Mouse (Mus musculus): ENCODE results near the gene Nlrp3. TPM values are rescaled to one million over a fixed set of nuclear protein-coding genes. Genes with fewer than 3 reads are reported as not detected.
A peak's percentile ranks its signal among the peaks of the same experiment; 100 is the strongest.

Nlrp3 gene
- total RNA-seq, 1 experiment, result 0.09 TPM

DNA sequence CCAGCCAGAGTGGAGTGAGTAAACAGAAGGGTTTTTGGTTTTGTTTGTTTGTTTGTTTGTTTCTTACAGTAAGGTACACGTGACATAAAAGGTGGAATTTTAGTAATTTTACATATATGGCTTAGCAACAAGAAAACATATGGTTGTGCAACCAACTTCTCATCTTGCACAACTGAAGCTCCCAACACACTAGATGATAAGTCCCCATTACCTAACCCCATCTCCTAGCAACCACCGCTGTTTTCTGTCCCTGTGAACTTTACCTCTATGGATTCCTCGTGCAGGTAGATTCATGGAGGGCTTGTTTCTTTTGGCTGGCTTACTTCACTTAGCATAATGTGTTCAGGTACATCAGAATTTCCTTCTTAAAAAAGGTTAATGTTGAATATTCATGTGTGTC lies 2.0 kb downstream of the Nlrp3 start:
- Histone ChIP-seq H3K9ac (ENCODE audit: insufficient read depth, low read depth, low read length, poor library complexity, severe bottlenecking) (no peak overlapping the region), H3K9me3 (ENCODE audit: control insufficient read depth, insufficient read depth, low read depth, low read length) (no peaks in the 10 kb centered on the region), H3K36me3 (ENCODE audit: control insufficient read depth, insufficient read depth, low read length, poor library complexity, severe bottlenecking) (no peaks in the 10 kb centered on the region), H3K4me3 (ENCODE audit: insufficient read depth in 1 of 2, low read depth in 1 of 2, low read length in 2 of 2, poor library complexity in 1 of 2, severe bottlenecking in 1 of 2) (no peak overlapping the region), H3K27ac (ENCODE audit: insufficient read depth, low read depth, low read length, poor library complexity, severe bottlenecking) (no peak overlapping the region), H3K4me1 (ENCODE audit: control insufficient read depth in 2 of 2, insufficient read depth in 2 of 2, low read length in 2 of 2, poor library complexity in 1 of 2) (no peaks in the 10 kb centered on the region)
- no peak for DNase-seq (ENCODE audit: low read depth, low spot score)
- in situ Hi-C loops (cut with MboI; ENCODE audit: low sequenced_read_pairs in 2 of 2, unreplicated experiment in 2 of 2), result no loop called here
- TF ChIP-seq CHD2 (IDR thresholded peaks at IDR 0.05; ENCODE audit: low read depth, low read length) (no peak), HCFC1 (IDR thresholded peaks at IDR 0.05; ENCODE audit: borderline replicate concordance, insufficient read depth, low read length) (no peak), MAFK (IDR thresholded peaks at IDR 0.05; ENCODE audit: insufficient read depth, low read depth, low read length) (no peak), ZC3H11A (IDR thresholded peaks at IDR 0.05; ENCODE audit: borderline replicate concordance, low read depth, low read length) (no peak), ZNF384 (IDR thresholded peaks at IDR 0.05; ENCODE audit: low read depth, low read length) (no peak)

DNA sequence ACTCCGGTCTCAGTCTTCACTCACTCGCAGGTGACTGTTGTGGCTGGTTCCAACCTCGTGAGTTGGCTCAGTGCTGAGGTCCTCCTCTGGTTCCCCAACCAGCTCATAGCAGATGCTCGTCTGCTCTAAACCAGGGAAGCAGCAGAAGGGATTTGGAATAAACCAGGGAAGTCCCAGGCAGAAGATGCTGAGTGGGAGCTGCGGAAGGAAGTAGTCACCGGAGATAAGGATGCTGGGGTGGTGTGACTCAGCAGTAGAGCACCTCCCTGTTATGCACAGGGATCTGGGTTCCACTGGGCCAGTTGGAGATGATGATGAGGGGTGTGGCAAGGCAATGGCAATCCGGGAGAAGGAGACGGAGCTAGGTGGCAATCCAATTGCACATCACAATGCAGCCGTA lies 2.6 kb downstream of the Nlrp3 start:
- Histone ChIP-seq H3K4me1 (ENCODE audit: control insufficient read depth in 2 of 2, insufficient read depth in 2 of 2, low read length in 2 of 2, poor library complexity in 1 of 2) (no peaks in the 10 kb centered on the region), H3K27ac (ENCODE audit: insufficient read depth, low read depth, low read length, poor library complexity, severe bottlenecking) (no peak overlapping the region), H3K4me3 (ENCODE audit: insufficient read depth in 1 of 2, low read depth in 1 of 2, low read length in 2 of 2, poor library complexity in 1 of 2, severe bottlenecking in 1 of 2) (no peak overlapping the region), H3K9ac (ENCODE audit: insufficient read depth, low read depth, low read length, poor library complexity, severe bottlenecking) (no peak overlapping the region), H3K36me3 (ENCODE audit: control insufficient read depth, insufficient read depth, low read length, poor library complexity, severe bottlenecking) (no peaks in the 10 kb centered on the region), H3K9me3 (ENCODE audit: control insufficient read depth, insufficient read depth, low read depth, low read length) (no peaks in the 10 kb centered on the region)
- TF ChIP-seq MAFK (IDR thresholded peaks at IDR 0.05; ENCODE audit: insufficient read depth, low read depth, low read length) (0 out of 2 replicates have a peak, but pooled peaks have one; percentile 4), ZNF384 (IDR thresholded peaks at IDR 0.05; ENCODE audit: low read depth, low read length) (no peak)
- in situ Hi-C loops (cut with MboI; ENCODE audit: low sequenced_read_pairs in 2 of 2, unreplicated experiment in 2 of 2), result no loop called here
- no peak for DNase-seq (ENCODE audit: low read depth, low spot score)

DNA sequence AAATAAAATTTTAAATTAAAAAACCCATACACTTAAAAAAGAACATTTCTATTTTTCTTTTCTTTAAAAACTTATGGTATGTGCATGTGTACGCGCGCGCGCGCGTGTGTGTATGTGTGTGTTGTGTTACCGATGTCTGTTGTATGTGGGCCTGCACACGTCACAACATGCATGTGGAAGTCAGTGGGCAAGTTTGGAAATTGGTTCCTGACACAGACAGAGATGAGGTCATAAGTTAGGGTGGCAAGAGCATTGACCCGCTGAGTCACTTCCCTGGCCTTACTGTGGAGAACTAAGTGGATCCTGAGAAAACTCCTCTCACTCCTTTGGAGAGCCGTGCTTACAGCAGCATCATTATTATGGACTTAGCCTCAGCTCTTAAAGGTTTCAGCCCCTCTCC lies 12.8 kb downstream of the Nlrp3 start:
- no peaks in the 10 kb centered on the region for H3K36me3 ChIP-seq (ENCODE audit: control insufficient read depth, insufficient read depth, low read length, poor library complexity, severe bottlenecking)
- TF ChIP-seq HCFC1 (IDR thresholded peaks at IDR 0.05; ENCODE audit: borderline replicate concordance, insufficient read depth, low read length) (no peak), ZC3H11A (IDR thresholded peaks at IDR 0.05; ENCODE audit: borderline replicate concordance, low read depth, low read length) (no peak), CHD2 (IDR thresholded peaks at IDR 0.05; ENCODE audit: low read depth, low read length) (no peak), ZNF384 (IDR thresholded peaks at IDR 0.05; ENCODE audit: low read depth, low read length) (no peak), MAFK (IDR thresholded peaks at IDR 0.05; ENCODE audit: insufficient read depth, low read depth, low read length) (no peak)
- no peak for DNase-seq (ENCODE audit: low read depth, low spot score)
- H3K9me3 ChIP-seq (ENCODE audit: control insufficient read depth, insufficient read depth, low read depth, low read length), result no peaks in the 10 kb centered on the region
- H3K4me1 ChIP-seq (ENCODE audit: control insufficient read depth in 2 of 2, insufficient read depth in 2 of 2, low read length in 2 of 2, poor library complexity in 1 of 2), result no peaks in the 10 kb centered on the region
- in situ Hi-C loops (cut with MboI; ENCODE audit: low sequenced_read_pairs in 2 of 2, unreplicated experiment in 2 of 2), result no loop called here
- H3K9ac ChIP-seq (ENCODE audit: insufficient read depth, low read depth, low read length, poor library complexity, severe bottlenecking), result no peak overlapping the region
- H3K27ac ChIP-seq (ENCODE audit: insufficient read depth, low read depth, low read length, poor library complexity, severe bottlenecking), result no peak overlapping the region
- H3K4me3 ChIP-seq (ENCODE audit: insufficient read depth in 1 of 2, low read depth in 1 of 2, low read length in 2 of 2, poor library complexity in 1 of 2, severe bottlenecking in 1 of 2), result no peak overlapping the region

DNA sequence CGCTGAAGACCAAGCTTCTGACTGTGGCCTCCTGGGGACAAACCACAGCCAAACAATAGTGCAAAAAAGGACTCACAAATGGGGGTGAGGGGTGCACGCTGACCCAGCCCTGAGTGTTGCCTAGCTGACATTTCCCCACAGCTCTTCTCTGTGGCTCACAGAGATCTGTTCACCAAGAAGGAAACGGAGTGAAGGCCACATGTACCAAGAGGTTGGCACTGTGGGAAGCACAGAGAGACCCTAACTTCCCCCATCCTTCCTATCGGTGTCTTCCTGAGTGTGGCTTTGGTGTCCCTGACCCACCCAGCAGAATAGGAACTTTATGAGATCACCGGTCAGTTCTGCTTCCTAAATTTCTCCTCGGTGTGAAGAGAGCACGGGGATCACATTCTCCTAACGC lies 13.2 kb downstream of the Nlrp3 start:
- in situ Hi-C loops (cut with MboI; ENCODE audit: low sequenced_read_pairs in 2 of 2, unreplicated experiment in 2 of 2), result no loop called here
- DNase-seq (ENCODE audit: low read depth, low spot score), result no peak

DNA sequence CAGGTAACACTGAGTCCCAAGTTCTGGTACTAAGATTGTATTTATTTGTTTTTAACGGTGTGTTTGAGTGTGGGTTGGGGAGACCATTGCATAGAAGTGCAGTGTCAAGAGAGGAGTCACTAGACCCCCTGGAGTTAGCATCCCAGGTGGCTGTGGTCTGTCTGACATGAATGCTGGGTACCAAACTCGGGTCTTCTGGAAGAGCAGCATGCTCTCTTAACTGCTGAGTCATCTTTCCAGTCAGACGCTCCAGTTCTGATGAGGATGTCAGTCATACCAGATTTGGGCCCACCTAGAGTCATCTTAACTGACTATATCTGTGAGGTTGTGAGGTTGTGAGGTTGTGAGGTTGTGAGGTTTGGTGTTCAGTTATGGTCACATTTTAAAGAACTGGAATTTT lies 19.5 kb downstream of the Nlrp3 start:
- H3K4me3 ChIP-seq (ENCODE audit: insufficient read depth in 1 of 2, low read depth in 1 of 2, low read length in 2 of 2, poor library complexity in 1 of 2, severe bottlenecking in 1 of 2), result no peak overlapping the region
- H3K27ac ChIP-seq (ENCODE audit: insufficient read depth, low read depth, low read length, poor library complexity, severe bottlenecking), result no peak overlapping the region
- no peak for DNase-seq (ENCODE audit: low read depth, low spot score)
- in situ Hi-C loops (cut with MboI; ENCODE audit: low sequenced_read_pairs in 2 of 2, unreplicated experiment in 2 of 2), result no loop called here
- H3K9me3 ChIP-seq (ENCODE audit: control insufficient read depth, insufficient read depth, low read depth, low read length), result no peaks in the 10 kb centered on the region
- H3K9ac ChIP-seq (ENCODE audit: insufficient read depth, low read depth, low read length, poor library complexity, severe bottlenecking), result no peak overlapping the region
- peaks cover 3 to 8% of the 10 kb centered on the region in 2 experiments; a peak in 3 of 4 replicates for H3K4me1 ChIP-seq (ENCODE audit: control insufficient read depth in 2 of 2, insufficient read depth in 2 of 2, low read length in 2 of 2, poor library complexity in 1 of 2)
- no peaks in the 10 kb centered on the region for H3K36me3 ChIP-seq (ENCODE audit: control insufficient read depth, insufficient read depth, low read length, poor library complexity, severe bottlenecking)
- TF ChIP-seq MAFK (IDR thresholded peaks at IDR 0.05; ENCODE audit: insufficient read depth, low read depth, low read length), result peak; percentile 82
- TF ChIP-seq ZNF384 (IDR thresholded peaks at IDR 0.05; ENCODE audit: low read depth, low read length), result no peak
- TF ChIP-seq ZC3H11A (IDR thresholded peaks at IDR 0.05; ENCODE audit: borderline replicate concordance, low read depth, low read length), result no peak
- no peak for TF ChIP-seq CHD2 (IDR thresholded peaks at IDR 0.05; ENCODE audit: low read depth, low read length)
- no peak for TF ChIP-seq HCFC1 (IDR thresholded peaks at IDR 0.05; ENCODE audit: borderline replicate concordance, insufficient read depth, low read length)

More for the DNA sequence above, 13.2 kb downstream of the Nlrp3 start:
- TF ChIP-seq HCFC1 (IDR thresholded peaks at IDR 0.05; ENCODE audit: borderline replicate concordance, insufficient read depth, low read length) (no peak), ZC3H11A (IDR thresholded peaks at IDR 0.05; ENCODE audit: borderline replicate concordance, low read depth, low read length) (no peak), CHD2 (IDR thresholded peaks at IDR 0.05; ENCODE audit: low read depth, low read length) (no peak), ZNF384 (IDR thresholded peaks at IDR 0.05; ENCODE audit: low read depth, low read length) (no peak), MAFK (IDR thresholded peaks at IDR 0.05; ENCODE audit: insufficient read depth, low read depth, low read length) (no peak)
- no peak overlapping the region for H3K27ac ChIP-seq (ENCODE audit: insufficient read depth, low read depth, low read length, poor library complexity, severe bottlenecking)
- no peaks in the 10 kb centered on the region for H3K36me3 ChIP-seq (ENCODE audit: control insufficient read depth, insufficient read depth, low read length, poor library complexity, severe bottlenecking)
- H3K4me3 ChIP-seq (ENCODE audit: insufficient read depth in 1 of 2, low read depth in 1 of 2, low read length in 2 of 2, poor library complexity in 1 of 2, severe bottlenecking in 1 of 2), result no peak overlapping the region
- H3K9me3 ChIP-seq (ENCODE audit: control insufficient read depth, insufficient read depth, low read depth, low read length), result no peaks in the 10 kb centered on the region
- no peak overlapping the region for H3K9ac ChIP-seq (ENCODE audit: insufficient read depth, low read depth, low read length, poor library complexity, severe bottlenecking)
- no peaks in the 10 kb centered on the region for H3K4me1 ChIP-seq (ENCODE audit: control insufficient read depth in 2 of 2, insufficient read depth in 2 of 2, low read length in 2 of 2, poor library complexity in 1 of 2)

Measured in ES-E14 (cell line).